Mouse (Mus musculus) bone marrow macrophage, adult 2 months (primary cell): ENCODE data around the gene Acat2. TPM values are rescaled to one million over a fixed set of nuclear protein-coding genes. Genes with fewer than 3 reads are reported as not detected.
"Not testable (repeated sequence)": the region's sequence is repeated elsewhere in the genome, so short reads cannot be mapped to it uniquely, and the experiment has no call there.

Source experiments
- H3K27ac ChIP-seq: 2 replicates; pipeline ENCODE4 v1.5.1; 2012; ENCODE audit warnings: low read depth, low read length; ENCODE audit not compliant: insufficient read depth
- H3K4me1 ChIP-seq: 2 replicates; pipeline ENCODE4 v1.6.1; 2012; ENCODE audit warnings: low read length; ENCODE audit not compliant: control insufficient read depth, insufficient read depth
- H3K4me3 ChIP-seq: 2 replicates; pipeline ENCODE4 v1.5.1; 2012; ENCODE audit warnings: mild to moderate bottlenecking, low read length, moderate library complexity; ENCODE audit not compliant: insufficient read depth
- CTCF ChIP-seq: IDR thresholded peaks from 2 replicates; pipeline ENCODE4 v1.5.1; 2012; ENCODE audit warnings: low read depth, mild to moderate bottlenecking, low read length, moderate library complexity
- POLR2A ChIP-seq: IDR thresholded peaks from 2 replicates; pipeline ENCODE4 v1.6.1; 2012; ENCODE audit warnings: mild to moderate bottlenecking, low read depth, low read length, borderline replicate concordance
- polyA plus RNA-seq: library from polyadenylated mRNA; stranded (reverse); fragments of >200 nt; gene quantifications from 2 replicates; pipeline ENCODE4 v1.2.4, GENCODE M21; 2012; ENCODE audit not compliant: missing spikeins, insufficient read depth, insufficient read length

Acat2 gene
- polyA plus RNA-seq, 1 experiment: 8.3 TPM

GRCm38 (mm10) chr17:12963476-12963875 is 2.9 kb upstream of the Acat2 start:
- Histone ChIP-seq H3K4me3 (no peak overlapping the region), H3K27ac (no peak overlapping the region), H3K4me1 (peaks cover 13% of the 10 kb centered on the region)
- TF ChIP-seq POLR2A (no peak), CTCF (no peak)

GRCm38 (mm10) chr17:12959377-12959776 is 1.2 kb downstream of the Acat2 start:
- H3K27ac ChIP-seq: not testable (repeated sequence)
- H3K4me3 ChIP-seq: peak overlapping the region; percentile 48
- H3K4me1 ChIP-seq: peaks cover 13% of the 10 kb centered on the region

- H3K4me1 ChIP-seq: peaks cover 10% of the 10 kb centered on the region
- H3K27ac ChIP-seq: no peak overlapping the region
- TF ChIP-seq POLR2A (no peak), CTCF (no peak)
- H3K4me3 ChIP-seq: no peak overlapping the region
Observed at GRCm38 (mm10) chr17:12956664-12957063, 3.9 kb downstream of the Acat2 start.

- H3K4me1 ChIP-seq: no peaks in the 10 kb centered on the region
- no peak overlapping the region for H3K27ac ChIP-seq
- TF ChIP-seq CTCF: no peak
- TF ChIP-seq POLR2A: no peak
- no peak overlapping the region for H3K4me3 ChIP-seq
Observed at GRCm38 (mm10) chr17:12949669-12950068, 10.9 kb downstream of the Acat2 start.

GRCm38 (mm10) chr17:12942459-12943162 is 17.9 kb downstream of the Acat2 start:
- TF ChIP-seq CTCF: no peak
- TF ChIP-seq POLR2A: no peak
- H3K4me3 ChIP-seq: no peak overlapping the region
- peaks cover 9% of the 10 kb centered on the region for H3K4me1 ChIP-seq
- H3K27ac ChIP-seq: no peak overlapping the region

- H3K4me1 ChIP-seq: peaks cover 9% of the 10 kb centered on the region
- TF ChIP-seq POLR2A: no peak
- TF ChIP-seq CTCF: no peak
- no peak overlapping the region for H3K27ac ChIP-seq
- no peak overlapping the region for H3K4me3 ChIP-seq
Observed at GRCm38 (mm10) chr17:12941543-12942260, 18.8 kb downstream of the Acat2 start.

GRCm38 (mm10) chr17:12940151-12940805 is 20.3 kb downstream of the Acat2 start, which contains the start of gene Acat3:
TSS of gene Acat3 (minus strand) at chr17:12940600.
- H3K27ac ChIP-seq: no peak within 1 kb of the TSS
- no peak for TF ChIP-seq POLR2A
- TF ChIP-seq CTCF: no peak
- H3K4me1 ChIP-seq: peaks cover 9% of the 10 kb centered on the region
- peak within 1 kb of the TSS; percentile 64 for H3K4me3 ChIP-seq

- not testable (repeated sequence) for H3K27ac ChIP-seq, H3K4me1 ChIP-seq
- H3K4me3 ChIP-seq: peak overlapping the region; percentile 52
Observed at GRCm38 (mm10) chr17:12939377-12940148, 21.0 kb downstream of the Acat2 start.

- no peak for TF ChIP-seq POLR2A
- Histone ChIP-seq H3K27ac (no peak overlapping the region), H3K4me1 (peaks cover 9% of the 10 kb centered on the region), H3K4me3 (no peak overlapping the region)
Observed at GRCm38 (mm10) chr17:12938077-12938476, 22.5 kb downstream of the Acat2 start.
